Mouse (Mus musculus): Measurements from ENCODE around the gene Insl5. TPM values are rescaled to one million over a fixed set of nuclear protein-coding genes. Genes with fewer than 3 reads are reported as not detected.

The Insl5 gene
- polyA plus RNA-seq, 1 experiment from 2014 or later, result not detected

- no peak for ATAC-seq (ENCODE audit: insufficient number of reproducible peaks, low FRiP score)
- H3K4me3 ChIP-seq, result no peak overlapping the region
- WGBS, result 78% methylated on average over 5 of the region's 5 CpGs
Measured at GRCm38 (mm10) chr4:102989391-102989790, 37.3 kb downstream of the Insl5 start.

DNA sequence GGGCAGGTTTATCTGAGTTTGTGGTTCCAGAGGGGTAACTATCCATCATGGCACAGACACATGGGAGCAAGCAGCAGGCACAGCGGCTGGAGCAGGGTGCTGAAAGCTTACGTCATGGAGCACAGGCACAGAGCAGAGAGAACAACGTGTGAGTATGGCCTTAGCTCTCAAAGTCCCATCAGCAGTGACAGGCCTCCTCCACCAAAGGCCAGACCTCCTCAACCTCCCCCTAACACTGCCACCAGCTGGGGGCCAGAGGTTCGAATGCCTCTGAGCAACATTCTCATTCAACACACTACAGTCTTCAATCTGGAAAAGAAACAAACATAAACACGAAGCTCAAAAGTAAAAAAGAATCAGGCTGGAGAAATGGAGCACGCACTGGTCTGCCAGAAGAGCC, 38.1 kb downstream of the Insl5 start:
- H3K4me3 ChIP-seq, result no peak overlapping the region
- no peak overlapping the region for H3K4me2 ChIP-seq
- no peaks in the 10 kb centered on the region for H3K9me3 ChIP-seq (replicated peaks)
- H3K27me3 ChIP-seq (replicated peaks), result no peaks in the 10 kb centered on the region
- H3K4me1 ChIP-seq (replicated peaks), result 0 out of 2 replicates have a peak, but pooled peaks cover 5% of the 10 kb centered on the region
- WGBS, result 53% methylated on average over 6 of the region's 6 CpGs
- no peak overlapping the region for H3K9ac ChIP-seq
- ATAC-seq (ENCODE audit: insufficient number of reproducible peaks, low FRiP score), result no peak
- H3K36me3 ChIP-seq, result no peaks in the 10 kb centered on the region
- H3K27ac ChIP-seq (ENCODE audit: poor library complexity, severe bottlenecking), result no peak overlapping the region

More at GRCm38 (mm10) chr4:102989391-102989790, 37.3 kb downstream of the Insl5 start:
- no peak overlapping the region for H3K4me2 ChIP-seq
- no peaks in the 10 kb centered on the region for H3K36me3 ChIP-seq
- H3K27me3 ChIP-seq (replicated peaks), result no peaks in the 10 kb centered on the region
- H3K9ac ChIP-seq, result no peak overlapping the region
- 0 out of 2 replicates have a peak, but pooled peaks cover 5% of the 10 kb centered on the region for H3K4me1 ChIP-seq (replicated peaks)
- H3K9me3 ChIP-seq (replicated peaks), result no peaks in the 10 kb centered on the region
- H3K27ac ChIP-seq (ENCODE audit: poor library complexity, severe bottlenecking), result no peak overlapping the region

- Histone ChIP-seq H3K27ac (ENCODE audit: poor library complexity, severe bottlenecking) (no peak overlapping the region), H3K27me3 (replicated peaks) (no peaks in the 10 kb centered on the region), H3K36me3 (no peaks in the 10 kb centered on the region), H3K9ac (no peak overlapping the region), H3K4me3 (no peak overlapping the region), H3K4me1 (replicated peaks) (0 out of 2 replicates have a peak, but pooled peaks cover 5% of the 10 kb centered on the region), H3K9me3 (replicated peaks) (no peaks in the 10 kb centered on the region), H3K4me2 (no peak overlapping the region)
- WGBS, result 67% methylated on average over 2 of the region's 2 CpGs
- ATAC-seq (ENCODE audit: insufficient number of reproducible peaks, low FRiP score), result no peak
Measured at GRCm38 (mm10) chr4:102987756-102988155, 38.9 kb downstream of the Insl5 start.

GRCm38 (mm10) chr4:102987325-102987724, 39.3 kb downstream of the Insl5 start:
- no peak for ATAC-seq (ENCODE audit: insufficient number of reproducible peaks, low FRiP score)
- 0 out of 2 replicates have a peak, but pooled peaks cover 5% of the 10 kb centered on the region for H3K4me1 ChIP-seq (replicated peaks)
- H3K4me3 ChIP-seq, result no peak overlapping the region
- no peaks in the 10 kb centered on the region; the same call in 1 of the 2 replicates for H3K27me3 ChIP-seq (replicated peaks)
- H3K9me3 ChIP-seq (replicated peaks), result no peaks in the 10 kb centered on the region
- H3K4me2 ChIP-seq, result no peak overlapping the region
- H3K9ac ChIP-seq, result no peak overlapping the region
- no peak overlapping the region for H3K27ac ChIP-seq (ENCODE audit: poor library complexity, severe bottlenecking)
- no peaks in the 10 kb centered on the region for H3K36me3 ChIP-seq
- 28% methylated on average over 4 of the region's 4 CpGs for WGBS

GRCm38 (mm10) chr4:102986917-102987316, 39.7 kb downstream of the Insl5 start:
- no peaks in the 10 kb centered on the region for H3K9me3 ChIP-seq (replicated peaks)
- no peak overlapping the region for H3K4me2 ChIP-seq
- H3K27me3 ChIP-seq (replicated peaks), result no peaks in the 10 kb centered on the region; the same call in 1 of the 2 replicates
- no peak overlapping the region for H3K27ac ChIP-seq (ENCODE audit: poor library complexity, severe bottlenecking)
- no peak overlapping the region for H3K9ac ChIP-seq
- H3K4me1 ChIP-seq (replicated peaks), result 0 out of 2 replicates have a peak, but pooled peaks cover 5% of the 10 kb centered on the region
- ATAC-seq (ENCODE audit: insufficient number of reproducible peaks, low FRiP score), result no peak
- 1% methylated on average over 2 of the region's 2 CpGs for WGBS
- no peak overlapping the region for H3K4me3 ChIP-seq
- no peaks in the 10 kb centered on the region for H3K36me3 ChIP-seq

DNA sequence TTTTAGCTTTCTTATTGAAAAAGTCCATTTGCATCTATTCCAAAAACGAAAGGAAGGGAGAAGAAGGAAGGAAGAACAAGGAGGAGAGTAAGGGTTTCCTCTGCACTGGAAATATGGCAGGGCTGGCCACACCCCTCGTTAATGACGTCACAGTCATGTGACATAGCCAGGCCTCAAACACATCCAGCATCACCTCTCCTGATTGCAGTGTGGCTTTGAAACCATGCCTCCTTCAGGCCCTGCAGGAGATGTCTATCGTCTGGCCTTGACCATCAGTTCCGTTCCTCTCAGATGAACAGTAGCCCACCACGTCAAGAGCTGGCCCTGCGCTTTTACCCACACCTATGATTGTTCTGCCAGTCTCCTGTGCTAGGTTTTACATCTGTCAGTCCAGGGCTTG, 40.5 kb downstream of the Insl5 start:
- Histone ChIP-seq H3K27ac (ENCODE audit: poor library complexity, severe bottlenecking) (no peak overlapping the region), H3K27me3 (replicated peaks) (no peaks in the 10 kb centered on the region; the same call in 1 of the 2 replicates), H3K4me2 (no peak overlapping the region), H3K36me3 (no peaks in the 10 kb centered on the region), H3K4me1 (replicated peaks) (0 out of 2 replicates have a peak, but pooled peaks cover 5% of the 10 kb centered on the region), H3K4me3 (no peak overlapping the region), H3K9ac (no peak overlapping the region), H3K9me3 (replicated peaks) (no peaks in the 10 kb centered on the region)
- no peak for ATAC-seq (ENCODE audit: insufficient number of reproducible peaks, low FRiP score)
- 66% methylated on average over 7 of the region's 7 CpGs for WGBS

DNA sequence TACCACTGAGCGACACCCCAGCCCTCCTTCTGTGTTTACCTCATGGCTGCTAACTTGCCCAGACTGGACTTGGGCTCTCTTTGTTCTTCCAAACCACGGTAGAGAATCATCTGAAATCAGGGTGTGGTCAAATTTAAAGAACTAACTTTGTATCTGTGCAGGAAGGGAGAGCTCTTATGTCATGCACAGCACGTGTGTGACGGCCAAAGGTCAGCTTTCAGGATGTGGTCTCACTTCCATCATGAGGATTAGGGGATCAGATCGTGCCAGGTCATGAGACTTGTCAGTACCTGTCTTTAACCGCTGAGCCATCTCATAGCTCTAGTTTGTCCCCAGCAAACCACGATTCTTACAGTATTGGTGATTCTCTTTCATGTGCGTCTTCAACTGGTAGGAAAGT, 44.9 kb downstream of the Insl5 start:
- 76% methylated on average over 8 of the region's 8 CpGs for WGBS
- Histone ChIP-seq H3K4me2 (no peak overlapping the region), H3K4me1 (replicated peaks) (peaks cover 11% of the 10 kb centered on the region), H3K27me3 (replicated peaks) (peaks cover 18% of the 10 kb centered on the region), H3K27ac (ENCODE audit: poor library complexity, severe bottlenecking) (no peak overlapping the region), H3K9ac (no peak overlapping the region), H3K36me3 (no peaks in the 10 kb centered on the region), H3K4me3 (no peak overlapping the region), H3K9me3 (replicated peaks) (no peaks in the 10 kb centered on the region)
- ATAC-seq (ENCODE audit: insufficient number of reproducible peaks, low FRiP score), result no peak

GRCm38 (mm10) chr4:102979385-102979784, 47.3 kb downstream of the Insl5 start:
- Histone ChIP-seq H3K27me3 (replicated peaks) (peaks cover 20% of the 10 kb centered on the region), H3K4me2 (peak overlapping the region; percentile 84)

DNA sequence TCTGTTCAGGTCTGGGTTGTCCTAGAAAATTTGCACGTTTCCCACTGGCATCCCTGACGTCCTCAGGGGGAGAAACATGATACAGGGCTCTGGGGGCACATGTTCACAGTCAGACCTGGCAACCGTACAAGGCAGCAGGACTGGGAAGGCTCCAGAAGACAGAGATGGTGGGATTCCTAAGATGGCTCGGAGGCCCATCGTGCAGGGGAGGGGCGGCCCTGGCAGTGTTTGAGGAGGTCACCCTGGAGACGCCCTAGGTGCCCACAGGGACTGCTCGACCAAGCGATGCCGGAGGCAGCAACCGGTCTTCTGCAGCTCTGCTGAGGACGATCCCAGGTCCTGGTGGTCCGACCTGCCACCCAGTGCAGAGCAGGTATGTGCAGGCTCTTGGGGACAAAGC, 48.2 kb downstream of the Insl5 start, which contains the start of gene Tctex1d1:
Gene Tctex1d1, plus strand, starts transcription at position 167 of the 400 bp plus-strand sequence.
- no peak within 1 kb of the TSS for H3K9ac ChIP-seq
- under 1% methylated on average over 13 of the region's 13 CpGs for whole genome bisulfite sequencing
- no peaks in the 10 kb centered on the region for H3K9me3 ChIP-seq (replicated peaks)
- peak within 1 kb of the TSS; percentile 41 for H3K4me3 ChIP-seq
- no peak within 1 kb of the TSS for H3K27ac ChIP-seq (ENCODE audit: poor library complexity, severe bottlenecking)
- peaks cover 20% of the 10 kb centered on the region for H3K27me3 ChIP-seq (replicated peaks)
- ATAC-seq (ENCODE audit: insufficient number of reproducible peaks, low FRiP score), result no peak
- peaks cover 11% of the 10 kb centered on the region for H3K4me1 ChIP-seq (replicated peaks)
- H3K36me3 ChIP-seq, result no peaks in the 10 kb centered on the region
- peak within 1 kb of the TSS; percentile 84 for H3K4me2 ChIP-seq

More at GRCm38 (mm10) chr4:102979385-102979784, 47.3 kb downstream of the Insl5 start:
- Histone ChIP-seq H3K27ac (ENCODE audit: poor library complexity, severe bottlenecking) (no peak overlapping the region), H3K9me3 (replicated peaks) (no peaks in the 10 kb centered on the region), H3K4me1 (replicated peaks) (peaks cover 11% of the 10 kb centered on the region), H3K36me3 (no peaks in the 10 kb centered on the region), H3K9ac (no peak overlapping the region), H3K4me3 (peak overlapping the region; percentile 41; the same call in 1 of the 2 replicates)
- no peak for ATAC-seq (ENCODE audit: insufficient number of reproducible peaks, low FRiP score)
- 36% methylated on average over 5 of the region's 5 CpGs for WGBS

- Histone ChIP-seq H3K9ac (no peak overlapping the region), H3K4me1 (replicated peaks) (peaks cover 11% of the 10 kb centered on the region), H3K4me2 (peak overlapping the region; percentile 84), H3K27ac (ENCODE audit: poor library complexity, severe bottlenecking) (no peak overlapping the region), H3K36me3 (no peaks in the 10 kb centered on the region), H3K9me3 (replicated peaks) (no peaks in the 10 kb centered on the region), H3K27me3 (replicated peaks) (peaks cover 20% of the 10 kb centered on the region), H3K4me3 (peak overlapping the region; percentile 41)
- no peak for ATAC-seq (ENCODE audit: insufficient number of reproducible peaks, low FRiP score)
- WGBS, result 13% methylated on average over 16 of the region's 16 CpGs
Measured at GRCm38 (mm10) chr4:102977778-102978321, 48.8 kb downstream of the Insl5 start.

DNA sequence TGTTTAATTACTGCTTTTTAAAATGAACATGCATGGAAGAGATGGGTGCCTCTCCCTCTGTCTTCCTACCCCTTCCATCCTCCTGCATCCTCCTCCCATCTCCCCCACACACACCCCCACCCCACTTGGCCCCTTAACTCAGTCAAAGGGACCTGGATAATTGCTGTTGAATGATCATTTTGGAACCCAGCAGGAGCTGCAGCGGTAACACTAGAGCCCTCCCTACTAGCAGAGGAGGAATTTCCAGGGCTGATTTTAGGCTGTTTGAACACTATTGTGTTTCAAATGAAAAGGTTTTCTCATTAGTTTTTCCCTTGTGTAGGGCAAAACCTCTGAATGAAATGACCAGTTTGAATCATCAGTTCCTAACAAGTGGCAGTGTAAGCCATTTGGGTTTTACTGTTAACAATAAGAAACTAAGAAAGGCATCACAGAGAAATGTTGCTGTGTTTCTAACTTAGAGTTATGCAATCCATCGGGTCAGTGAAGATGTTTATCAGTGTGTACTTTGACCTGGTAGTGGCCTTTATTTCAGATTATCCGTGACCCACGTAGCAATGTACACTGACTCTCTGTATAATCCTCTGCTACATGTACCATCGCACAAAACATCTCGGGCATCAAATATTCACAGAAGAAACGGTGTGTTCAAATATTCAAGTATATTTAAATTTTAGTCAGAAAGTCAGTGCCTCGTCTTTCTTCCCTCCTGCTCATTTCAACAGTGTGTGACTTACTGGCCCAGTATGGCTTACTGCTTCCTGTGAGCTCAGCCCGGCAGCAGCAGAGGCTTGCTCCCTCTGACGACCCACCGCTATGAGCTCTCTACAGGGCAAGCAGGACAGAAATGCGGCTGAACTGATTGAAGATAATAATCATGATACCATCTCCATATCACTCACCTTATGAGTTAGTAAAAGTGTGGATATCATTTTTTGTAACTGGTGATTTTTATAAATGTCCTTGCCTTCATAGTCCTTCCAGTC, 50.1 kb downstream of the Insl5 start:
- ATAC-seq (ENCODE audit: insufficient number of reproducible peaks, low FRiP score), result no peak
- Histone ChIP-seq H3K27ac (ENCODE audit: poor library complexity, severe bottlenecking) (no peak overlapping the region), H3K4me1 (replicated peaks) (peaks cover 11% of the 10 kb centered on the region), H3K36me3 (no peaks in the 10 kb centered on the region), H3K4me2 (no peak overlapping the region), H3K4me3 (no peak overlapping the region), H3K9ac (no peak overlapping the region), H3K9me3 (replicated peaks) (no peaks in the 10 kb centered on the region), H3K27me3 (replicated peaks) (peaks cover 20% of the 10 kb centered on the region)
- 51% methylated on average over 12 of the region's 12 CpGs for WGBS
